Mouse (Mus musculus): Measurements from ENCODE around the gene Hbs1l.
"Not testable (repeated sequence)": the region's sequence is repeated elsewhere in the genome, so short reads cannot be mapped to it uniquely, and the experiment has no call there.

Gene Hbs1l

DNA sequence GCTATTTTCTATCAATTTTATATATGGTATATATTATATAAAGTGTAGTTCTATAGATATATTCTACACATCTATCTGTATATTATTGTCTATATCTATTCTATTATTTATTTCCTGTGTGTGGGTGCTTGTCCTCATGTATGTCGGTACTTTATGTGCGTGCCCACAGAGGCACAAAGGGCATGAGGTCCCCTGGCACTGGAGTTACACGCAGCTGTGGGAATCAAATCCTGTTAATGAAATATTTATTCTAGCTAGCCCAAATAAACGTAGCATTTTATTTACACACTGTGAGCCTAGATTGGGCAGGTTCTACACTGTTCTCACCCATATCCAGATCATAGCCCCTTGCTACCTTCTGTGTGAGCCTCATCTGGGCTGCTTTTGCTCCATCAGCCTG is 63.3 kb downstream of the Hbs1l start:
- no peak for DNase-seq (ENCODE audit: low spot score)

DNA sequence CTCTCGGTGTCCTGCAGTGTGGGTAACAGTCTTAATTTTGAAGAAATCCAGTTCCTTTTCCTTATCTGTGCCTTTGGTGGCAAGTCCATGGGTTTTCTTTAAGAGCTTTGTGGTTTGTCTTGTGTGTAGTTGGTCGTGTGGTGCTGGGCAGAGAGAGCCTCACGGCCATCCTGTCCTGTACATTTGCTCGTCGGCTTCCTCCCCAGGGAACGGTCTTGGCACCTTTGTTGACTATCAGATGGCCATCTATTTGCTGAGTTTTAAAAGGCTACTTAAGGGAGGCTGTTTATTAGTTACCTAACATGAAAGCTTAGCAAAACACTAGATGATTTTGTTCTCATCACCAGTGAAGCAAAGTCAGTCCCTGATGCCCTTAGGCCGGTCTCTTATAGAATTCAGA is 66.1 kb downstream of the Hbs1l start:
- DNase-seq (ENCODE audit: low spot score), result no peak

DNA sequence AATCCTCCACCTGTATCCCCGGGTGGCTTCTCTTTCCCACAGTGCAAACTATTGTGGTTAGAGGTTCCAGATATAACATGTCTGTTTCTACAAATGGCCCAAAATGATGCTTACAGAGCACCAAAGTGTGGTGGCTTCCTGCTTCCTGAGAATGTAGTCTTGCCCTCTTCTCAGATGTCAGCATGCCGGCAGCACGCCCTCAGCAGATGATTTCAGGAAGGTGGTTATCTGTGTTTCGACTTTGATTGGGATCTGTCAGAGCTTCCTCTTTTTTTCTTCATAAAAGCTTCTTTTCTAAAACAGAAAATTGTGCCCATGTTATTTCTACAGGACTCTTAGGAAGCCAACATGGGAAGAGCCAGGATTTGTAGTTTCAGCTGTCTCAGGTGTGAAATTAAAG is 67.5 kb downstream of the Hbs1l start:
- DNase-seq (ENCODE audit: low spot score), result no peak

DNA sequence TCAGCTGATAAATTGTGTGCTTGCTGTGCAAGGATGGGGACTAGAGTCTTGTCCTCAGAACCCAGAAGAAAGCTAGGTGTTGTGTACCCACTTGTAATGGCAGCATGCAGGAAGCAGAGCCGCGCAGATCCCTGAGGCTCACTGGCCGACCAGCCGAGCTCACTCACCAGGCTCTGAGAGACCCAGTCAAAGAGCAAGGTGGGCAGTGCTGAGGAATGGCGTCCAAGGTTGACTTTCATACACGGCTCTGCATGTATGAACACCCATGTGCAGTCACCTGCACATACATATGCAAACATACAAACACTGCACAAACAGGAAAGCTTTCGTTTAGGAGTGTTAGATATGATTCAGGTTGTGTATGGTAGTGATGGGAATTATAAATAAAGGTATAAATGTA is 69.2 kb downstream of the Hbs1l start:
- DNase-seq (ENCODE audit: low spot score), result no peak

DNA sequence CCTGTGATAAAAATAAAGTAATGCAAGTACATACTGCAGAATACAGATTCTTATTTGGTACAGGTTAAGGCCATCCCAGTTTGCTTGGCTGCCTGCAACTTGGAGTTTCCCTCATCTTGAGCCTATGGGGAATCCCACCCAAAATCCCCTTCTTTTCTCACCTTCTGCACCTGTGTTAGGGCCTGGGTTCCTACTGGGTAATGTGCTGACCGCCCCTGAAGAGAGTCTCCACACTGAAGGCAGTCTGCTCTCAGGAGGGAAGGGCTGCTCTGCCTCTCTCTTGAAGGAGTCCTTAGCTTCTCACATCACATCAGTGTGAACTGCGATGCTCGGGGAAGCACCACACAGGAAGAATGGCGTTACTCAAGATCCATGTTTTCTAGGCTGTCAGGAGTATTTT is 70.1 kb downstream of the Hbs1l start:
- no peak for DNase-seq (ENCODE audit: low spot score)

DNA sequence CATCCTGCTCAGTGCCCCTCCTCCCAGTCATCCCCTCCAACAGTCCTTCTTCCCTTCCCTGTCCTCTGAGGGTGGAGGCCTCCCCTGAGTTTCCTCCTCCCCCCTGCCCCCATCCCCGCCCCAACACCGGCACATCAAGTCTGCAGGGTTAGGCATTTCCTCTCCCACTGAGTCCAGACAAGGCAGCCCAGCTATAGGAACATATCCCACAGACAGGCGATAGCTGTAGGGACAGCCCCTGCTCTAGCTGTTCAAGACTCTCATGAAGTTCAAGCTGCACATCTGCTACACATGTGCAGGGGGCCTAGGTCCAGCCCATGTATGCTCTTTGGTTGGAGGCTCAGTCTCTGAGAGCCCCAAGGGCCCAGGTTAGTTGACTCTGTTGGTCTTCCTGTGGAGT is 70.7 kb downstream of the Hbs1l start:
- no peak for DNase-seq (ENCODE audit: low spot score)

DNA sequence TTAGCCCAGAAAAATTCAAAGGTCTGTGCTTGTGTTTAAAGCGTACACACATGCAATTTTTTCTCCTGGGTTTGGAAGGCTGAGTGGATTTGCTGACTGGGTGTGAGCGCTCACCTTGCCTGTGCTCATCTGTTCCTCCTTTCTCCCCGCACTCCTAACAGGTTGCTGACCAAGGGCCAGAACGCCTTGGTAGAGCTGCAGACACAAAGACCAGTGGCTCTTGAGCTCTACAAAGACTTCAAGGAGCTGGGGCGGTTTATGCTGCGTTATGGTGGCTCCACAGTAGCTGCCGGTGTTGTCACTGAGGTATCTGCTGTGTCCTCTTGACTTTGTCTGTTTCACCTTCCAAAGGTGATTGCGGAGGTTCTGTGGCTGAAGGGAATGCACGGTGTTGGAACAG is 71.7 kb downstream of the Hbs1l start:
- no peak for DNase-seq (ENCODE audit: low spot score)

DNA sequence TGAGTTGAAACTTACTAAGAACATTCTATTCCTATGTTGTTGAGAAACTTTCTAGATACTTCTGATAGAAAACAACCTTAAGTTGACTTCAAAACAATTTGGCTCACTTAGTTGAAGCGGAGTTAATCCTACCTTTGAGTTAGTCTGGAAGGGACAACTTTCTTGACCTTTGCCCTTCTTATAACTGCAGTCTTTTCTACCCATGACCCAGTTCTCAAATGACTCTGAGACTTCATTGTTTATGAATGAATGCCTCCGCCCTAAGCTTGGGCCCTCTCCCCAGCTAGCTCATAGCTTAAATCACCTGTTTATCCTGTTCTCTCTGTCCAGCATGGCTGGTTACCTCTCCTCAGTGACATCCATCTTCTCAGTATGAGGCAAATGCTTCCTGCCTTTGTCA is 73.8 kb downstream of the Hbs1l start:
- no peak for DNase-seq (ENCODE audit: low spot score)

DNA sequence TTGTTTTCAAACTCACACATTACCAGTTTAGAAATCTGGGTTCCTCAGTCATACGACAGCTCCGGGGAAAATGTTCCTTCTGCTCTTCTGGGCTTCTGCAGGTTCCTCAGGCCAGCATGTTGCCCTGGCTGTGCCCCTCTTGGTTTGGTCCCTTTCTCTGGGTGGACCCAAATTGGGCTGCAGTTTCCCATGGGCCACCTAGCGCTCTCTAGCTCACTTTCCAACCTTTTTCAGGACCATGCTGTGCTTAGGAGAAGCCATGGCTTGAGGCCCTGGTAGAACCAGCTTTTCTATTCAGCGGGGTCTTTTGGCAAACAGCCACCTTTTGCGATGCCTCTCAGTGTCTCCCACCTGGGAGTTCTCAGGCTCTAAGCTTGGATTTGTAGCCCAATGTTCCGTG is 76.5 kb downstream of the Hbs1l start:
- DNase-seq (ENCODE audit: low spot score), result no peak

DNA sequence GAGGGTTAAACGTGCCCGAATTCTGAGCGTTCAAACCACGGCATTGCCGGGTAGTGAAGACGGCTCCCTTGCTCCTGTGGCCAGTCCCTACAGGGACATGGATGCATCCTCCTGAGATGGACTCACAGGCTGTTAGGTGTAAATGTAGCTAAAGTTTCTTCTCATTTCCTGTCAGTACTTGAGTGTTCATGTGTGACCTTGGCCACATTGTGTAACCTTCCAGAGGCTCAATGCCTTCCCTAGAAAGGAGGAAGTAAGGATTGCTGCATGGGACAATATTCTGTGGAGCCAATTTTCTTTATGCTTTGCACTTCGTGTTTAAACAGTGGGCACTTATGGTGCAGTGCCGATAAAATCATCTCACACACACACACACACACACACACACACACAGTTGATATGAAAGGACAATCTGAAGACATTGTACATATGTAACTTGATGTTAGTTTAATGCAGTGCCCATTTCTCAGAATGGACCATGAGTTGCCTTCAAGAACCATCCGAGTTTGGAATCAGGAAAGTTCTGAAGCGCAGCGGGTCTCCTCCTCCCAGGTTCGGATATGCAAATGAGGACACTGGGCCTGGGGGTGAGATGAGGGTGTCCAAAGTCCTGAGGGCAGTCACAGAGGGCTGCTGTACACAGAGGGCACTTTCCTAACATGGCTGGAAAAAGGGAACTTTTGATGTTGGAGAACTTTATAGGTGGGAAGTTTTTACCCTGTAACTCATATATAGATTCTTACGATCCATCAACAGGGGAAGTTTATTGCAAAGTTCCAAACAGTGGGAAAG is 81.1 kb downstream of the Hbs1l start, which contains the start of gene Aldh8a1:
Aldh8a1 (plus strand) TSS at position 610 of the 792 bp plus-strand sequence.
- no peak for DNase-seq (ENCODE audit: low spot score)

DNA sequence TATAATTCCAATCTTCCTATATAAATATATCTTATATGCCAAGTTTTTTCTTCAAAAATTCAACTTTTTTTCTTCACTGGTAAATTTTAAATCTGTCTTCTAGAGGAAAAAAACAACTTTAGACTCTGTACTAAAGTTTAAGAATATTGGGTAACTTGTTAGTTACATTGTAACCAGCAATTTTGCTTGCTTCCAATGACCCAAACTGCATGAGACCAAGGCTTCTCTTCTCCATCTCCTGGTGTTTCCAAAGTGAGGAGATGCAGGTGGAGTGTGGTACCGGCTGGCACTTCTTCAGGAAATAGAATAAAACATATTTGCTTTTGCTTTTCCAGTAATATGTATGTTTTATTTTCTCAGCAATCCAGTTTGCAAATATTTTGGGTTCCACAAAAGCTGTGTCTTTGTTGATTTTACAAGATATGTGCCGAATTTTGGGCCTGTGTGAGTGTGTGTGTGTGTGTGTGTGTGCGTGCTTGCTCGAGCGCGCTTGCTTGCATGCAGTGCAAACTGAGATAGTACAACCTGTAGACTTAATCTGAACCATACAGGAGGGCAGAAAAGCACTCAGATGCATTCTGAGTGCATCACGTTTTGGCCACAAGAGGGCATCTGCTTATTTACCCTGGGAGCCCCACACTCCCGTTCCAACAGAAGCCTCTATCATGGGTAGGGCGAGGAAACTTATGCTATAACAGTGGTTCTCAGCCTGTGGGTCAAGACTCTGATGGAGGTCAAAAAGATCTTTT is 82.6 kb downstream of the Hbs1l start:
- no peak for DNase-seq (ENCODE audit: low spot score)

DNA sequence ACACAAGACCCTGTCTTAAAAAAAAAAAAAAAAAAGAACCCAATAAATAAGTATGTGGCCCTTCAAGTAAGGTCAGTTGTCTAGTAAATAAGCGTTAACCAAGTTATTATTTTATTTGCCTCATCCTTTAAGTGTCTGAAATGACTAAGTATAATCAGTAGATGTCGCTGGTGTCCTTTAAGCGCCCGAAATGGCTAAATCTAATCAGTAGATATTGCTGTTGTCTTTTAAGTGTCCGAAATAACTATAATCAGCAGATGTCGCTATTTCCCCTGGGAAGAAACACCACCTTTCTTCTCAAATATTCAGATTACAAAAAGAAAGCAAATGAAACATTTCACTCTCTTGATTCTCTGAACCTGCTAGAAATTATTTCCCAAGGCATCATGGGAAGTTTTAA is 87.1 kb downstream of the Hbs1l start:
- no peak for DNase-seq (ENCODE audit: low spot score)

DNA sequence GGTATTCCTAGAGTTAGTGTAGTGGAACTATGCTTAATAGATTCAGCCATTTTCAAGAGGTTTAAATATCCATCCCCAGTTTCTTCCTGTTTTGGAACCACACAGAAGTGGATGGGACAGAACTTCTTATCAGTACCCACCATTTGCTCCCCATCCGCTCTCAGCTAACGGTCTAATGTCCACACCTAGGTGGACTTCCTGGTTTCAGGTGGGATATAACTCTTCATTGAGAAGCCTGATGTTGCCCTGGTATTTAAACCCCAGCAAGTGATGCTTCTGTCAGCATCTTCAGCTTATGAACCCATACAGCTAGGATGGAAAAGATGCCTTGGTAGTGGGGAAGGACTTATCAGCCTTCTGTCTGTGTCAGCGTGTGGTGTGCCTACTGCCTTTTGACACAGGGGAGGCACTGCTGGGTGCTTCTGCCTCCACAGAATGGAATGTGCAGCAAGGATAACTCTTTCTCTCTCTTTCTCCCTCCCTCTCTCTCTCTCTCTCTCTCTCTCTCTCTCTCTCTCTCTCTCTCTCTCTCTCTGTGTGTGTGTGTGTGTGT is 89.4 kb downstream of the Hbs1l start:
- no peak for DNase-seq (ENCODE audit: low spot score)

DNA sequence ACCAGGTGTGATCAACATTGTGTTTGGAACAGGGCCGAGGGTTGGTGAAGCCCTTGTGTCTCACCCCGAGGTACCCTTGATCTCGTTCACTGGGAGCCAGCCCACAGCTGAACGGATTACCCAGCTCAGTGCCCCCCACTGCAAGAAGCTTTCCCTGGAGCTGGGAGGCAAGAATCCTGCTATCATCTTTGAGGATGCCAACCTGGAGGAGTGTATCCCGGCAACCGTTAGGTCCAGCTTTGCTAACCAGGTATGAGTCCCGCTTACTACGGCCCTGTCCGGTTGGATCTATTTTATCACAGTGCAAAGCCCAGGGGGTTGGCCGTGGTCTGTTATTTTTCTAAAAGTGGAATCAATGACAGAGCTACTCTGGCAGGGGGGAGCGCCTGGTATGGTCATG is 93.3 kb downstream of the Hbs1l start:
- no peak for DNase-seq (ENCODE audit: low spot score)

DNA sequence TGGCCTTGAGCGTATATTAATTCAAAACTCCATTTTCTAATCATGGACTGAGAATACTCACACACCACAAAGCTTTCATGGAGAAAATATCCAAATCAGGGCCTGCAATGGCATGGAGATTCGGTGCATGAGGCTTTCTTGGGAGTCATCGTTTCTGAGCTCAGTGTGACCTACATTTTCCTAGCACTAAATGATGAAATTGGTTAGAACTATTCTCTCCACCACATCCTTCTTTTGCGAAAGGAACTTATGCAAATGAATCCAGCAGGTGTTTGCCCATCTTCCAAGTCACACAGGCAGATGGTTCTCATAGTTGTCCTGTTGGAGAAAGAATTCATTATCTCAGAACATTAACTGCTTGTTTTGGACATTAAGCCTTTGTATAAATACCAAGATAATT is 94.7 kb downstream of the Hbs1l start:
- DNase-seq (ENCODE audit: low spot score), result no peak

DNA sequence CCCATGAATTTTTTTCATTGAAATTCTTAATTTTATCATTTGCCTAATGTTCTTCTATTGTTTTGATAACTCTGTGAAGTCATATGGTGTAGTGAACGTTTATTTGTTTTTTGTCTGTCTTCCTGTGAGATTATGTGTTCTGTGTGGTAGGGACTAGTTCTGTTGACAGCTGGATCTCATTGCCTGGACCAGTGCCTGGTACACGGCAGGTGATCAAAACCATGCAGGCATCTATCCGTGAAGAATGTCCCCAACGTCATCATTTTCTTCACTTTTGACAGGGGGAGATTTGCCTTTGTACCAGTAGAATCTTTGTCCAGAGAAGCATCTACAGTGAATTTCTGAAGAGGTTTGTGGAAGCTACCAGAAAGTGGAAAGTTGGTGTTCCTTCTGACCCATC is 95.5 kb downstream of the Hbs1l start:
- DNase-seq (ENCODE audit: low spot score), result no peak

DNA sequence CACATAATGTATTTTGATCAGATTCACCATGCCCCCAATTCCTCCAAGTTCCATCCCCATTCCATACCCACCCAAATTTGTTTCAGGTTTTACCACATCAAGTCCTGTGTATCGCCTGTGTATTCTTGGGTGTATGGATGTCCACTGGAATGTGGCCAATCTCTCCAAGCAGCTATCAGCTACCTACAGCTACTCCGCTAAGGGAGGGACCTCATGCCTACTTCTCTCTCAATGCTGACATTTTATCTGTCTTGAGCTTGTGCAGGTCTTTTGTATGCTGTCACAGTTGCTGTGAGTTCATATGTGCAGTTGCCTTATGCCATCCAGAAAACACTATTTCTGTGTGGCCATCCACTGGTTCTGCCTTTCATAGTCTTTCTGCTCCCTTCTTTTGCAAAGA is 97.6 kb downstream of the Hbs1l start:
- no peak for DNase-seq (ENCODE audit: low spot score)

DNA sequence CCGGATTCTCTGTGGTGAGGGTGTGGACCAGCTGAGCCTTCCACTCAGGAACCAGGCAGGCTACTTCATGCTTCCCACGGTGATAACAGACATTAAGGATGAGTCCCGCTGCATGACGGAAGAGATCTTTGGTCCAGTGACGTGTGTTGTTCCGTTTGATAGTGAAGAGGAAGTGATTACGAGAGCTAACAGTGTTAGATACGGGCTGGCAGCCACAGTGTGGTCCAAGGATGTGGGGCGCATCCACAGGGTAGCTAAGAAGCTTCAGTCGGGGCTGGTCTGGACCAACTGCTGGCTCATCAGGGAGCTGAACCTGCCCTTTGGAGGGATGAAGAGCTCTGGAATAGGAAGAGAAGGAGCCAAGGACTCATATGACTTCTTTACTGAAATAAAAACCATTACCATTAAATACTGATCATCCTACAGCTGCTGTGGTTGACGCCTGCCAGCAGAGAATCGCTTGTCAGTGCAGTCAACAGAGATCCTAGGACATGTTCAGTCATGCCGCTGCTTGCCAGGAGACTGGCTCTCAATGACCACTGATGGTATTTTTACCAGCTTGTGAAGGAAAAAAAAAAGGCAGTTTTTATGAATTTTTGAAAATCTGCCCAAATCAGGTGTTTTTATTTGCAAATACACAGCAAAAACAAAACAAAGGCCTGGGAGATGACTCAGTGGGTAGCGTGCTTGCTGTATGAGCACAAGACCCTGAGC is 99.8 kb downstream of the Hbs1l start:
- DNase-seq (ENCODE audit: low spot score), result no peak

DNA sequence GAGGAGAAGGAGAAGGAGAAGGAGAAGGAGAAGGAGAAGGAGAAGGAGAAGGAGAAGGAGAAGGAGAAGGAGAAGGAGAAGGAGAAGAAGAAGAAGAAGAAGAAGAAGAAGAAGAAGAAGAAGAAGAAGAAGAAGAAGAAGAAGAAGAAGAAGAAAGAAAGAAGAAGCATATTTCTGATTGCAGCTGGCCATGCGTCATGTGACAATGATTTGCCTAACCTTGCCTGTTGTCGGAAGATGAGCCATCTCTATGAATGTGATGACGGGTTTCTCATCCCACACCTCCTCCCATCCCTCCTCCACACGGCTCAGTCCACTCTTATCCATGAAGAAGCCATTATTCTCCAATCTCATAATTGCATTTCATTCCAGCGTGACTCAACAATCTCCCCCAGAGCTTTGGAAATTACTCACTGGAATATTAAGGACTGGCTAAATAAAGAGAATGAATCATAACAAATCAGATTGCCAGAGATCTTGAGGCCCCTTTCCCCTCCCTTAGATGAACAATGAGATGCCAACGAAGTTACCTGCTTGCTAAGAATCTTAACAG is 103.2 kb downstream of the Hbs1l start:
- DNase-seq (ENCODE audit: low spot score), result not testable (repeated sequence)

DNA sequence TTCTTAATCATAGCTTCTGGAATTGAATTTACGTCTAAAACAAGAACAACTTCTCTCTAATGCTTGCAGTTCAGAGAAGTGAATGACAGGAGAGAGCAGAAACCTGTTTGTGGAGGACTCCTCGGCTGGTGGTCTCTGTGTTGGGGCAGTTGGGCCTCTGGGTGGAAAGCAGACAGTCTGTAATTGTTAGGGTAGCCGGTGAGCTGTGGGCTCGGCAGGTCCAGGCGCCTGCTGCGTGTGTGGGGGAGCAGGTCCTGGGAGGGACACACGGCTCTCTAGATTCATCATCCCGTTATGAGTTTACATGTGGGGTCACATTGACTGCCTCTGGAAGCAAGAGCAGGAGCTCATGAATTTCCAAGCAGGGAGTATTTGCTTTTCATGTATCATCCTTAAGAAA is 103.8 kb downstream of the Hbs1l start:
- no peak for DNase-seq (ENCODE audit: low spot score)

DNA sequence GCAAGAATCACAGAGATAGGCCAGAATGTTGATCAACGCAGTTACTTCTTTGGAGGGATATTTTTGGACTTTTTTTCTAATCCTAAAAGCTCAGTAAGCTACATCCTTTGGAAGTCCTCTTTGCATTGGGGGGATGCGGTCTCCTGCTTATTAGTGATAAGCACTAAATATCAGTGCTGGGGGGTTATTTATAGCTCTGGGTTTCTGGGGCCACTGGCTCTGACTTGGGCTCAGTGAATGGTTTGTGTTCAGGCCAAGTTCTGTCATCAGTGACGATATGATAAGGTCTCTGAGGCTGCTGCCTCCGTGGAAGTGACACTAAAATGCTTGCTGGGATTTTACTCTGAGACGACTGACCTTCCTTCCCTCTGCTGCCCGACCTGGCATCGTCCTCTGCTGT is 104.3 kb downstream of the Hbs1l start:
- DNase-seq (ENCODE audit: low spot score), result no peak

DNA sequence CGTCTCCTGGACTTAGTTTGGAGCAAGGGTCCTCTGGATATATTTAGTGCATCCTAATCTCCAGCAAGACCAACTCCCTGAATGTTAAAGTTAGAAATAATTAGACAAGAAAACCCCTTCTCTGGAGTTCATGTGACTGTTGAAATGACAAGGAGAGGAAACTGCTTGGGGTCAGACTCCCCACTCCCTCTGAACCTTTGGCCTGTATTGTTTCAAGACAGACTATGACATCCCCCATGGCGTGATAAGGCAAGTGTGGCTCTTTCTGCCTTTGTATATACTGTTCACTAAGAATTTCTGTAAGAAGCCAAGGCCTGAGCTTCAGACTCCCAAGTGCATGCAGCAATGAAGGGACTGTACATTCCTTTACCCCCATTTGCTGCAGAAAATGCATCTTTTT is 104.7 kb downstream of the Hbs1l start:
- DNase-seq (ENCODE audit: low spot score), result no peak

Data from ovary, postnatal 10 days (tissue).